Mouse (Mus musculus) liver, adult 2 months (tissue): Measurements from ENCODE around the gene Tecpr2.

ENCODE experiments used
- CTCF ChIP-seq: fragments of 200-500 bp; IDR thresholded peaks from 2 replicates; pipeline ENCODE4 v1.5.1; 2011; ENCODE audit warnings: low read depth, low read length, control low read depth
- POLR2A ChIP-seq: fragments of 200-500 bp; IDR thresholded peaks from 2 replicates; pipeline ENCODE4 v1.6.1; 2011; ENCODE audit warnings: low read length, control low read depth; ENCODE audit not compliant: insufficient read depth; ENCODE audit errors: extremely low read depth

DNA sequence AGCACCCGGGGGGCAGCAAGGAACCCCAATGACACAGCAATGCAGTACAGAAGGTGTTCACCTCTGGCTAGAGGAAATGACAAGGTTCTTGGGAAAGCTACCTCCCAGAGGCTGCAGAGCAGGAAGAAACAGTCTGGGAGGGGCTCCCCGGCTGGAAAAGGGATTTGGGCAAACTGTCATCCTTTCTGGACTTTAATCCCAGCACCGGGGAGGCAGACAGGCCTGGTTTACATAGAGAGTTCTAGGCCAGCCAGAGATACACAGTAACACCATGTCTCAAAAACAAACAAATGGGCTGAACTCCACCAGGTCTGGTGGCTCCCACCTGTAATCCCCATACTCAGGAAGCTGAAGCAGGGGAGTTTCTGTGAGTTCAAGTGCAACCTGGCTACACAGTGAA is 104.2 kb downstream of the Tecpr2 start:
- TF ChIP-seq POLR2A (no peak), CTCF (no peak)
